Mouse (Mus musculus) adrenal gland, adult 2 months (tissue): Measurements from ENCODE around the gene C8g. TPM values are rescaled to one million over a fixed set of nuclear protein-coding genes. Genes with fewer than 3 reads are reported as not detected.

ENCODE experiments used
- DNase-seq: peaks from one replicate; pipeline ENCODE4 v3.0.0; 2021
- polyA plus RNA-seq: library from polyadenylated mRNA; depleted of rRNA; stranded (reverse); fragments of >200 nt; gene quantifications from 2 replicates; pipeline ENCODE4 v1.2.3, GENCODE M21; 2012
- total RNA-seq, 2 experiments: library from RNA; stranded (reverse); gene quantifications; 2 replicates each; pipeline ENCODE4 v1.2.3; 2021

C8g gene
- total and polyA plus RNA-seq, 3 experiments: 1.5 to 3.0 (median 2.0) TPM

DNA sequence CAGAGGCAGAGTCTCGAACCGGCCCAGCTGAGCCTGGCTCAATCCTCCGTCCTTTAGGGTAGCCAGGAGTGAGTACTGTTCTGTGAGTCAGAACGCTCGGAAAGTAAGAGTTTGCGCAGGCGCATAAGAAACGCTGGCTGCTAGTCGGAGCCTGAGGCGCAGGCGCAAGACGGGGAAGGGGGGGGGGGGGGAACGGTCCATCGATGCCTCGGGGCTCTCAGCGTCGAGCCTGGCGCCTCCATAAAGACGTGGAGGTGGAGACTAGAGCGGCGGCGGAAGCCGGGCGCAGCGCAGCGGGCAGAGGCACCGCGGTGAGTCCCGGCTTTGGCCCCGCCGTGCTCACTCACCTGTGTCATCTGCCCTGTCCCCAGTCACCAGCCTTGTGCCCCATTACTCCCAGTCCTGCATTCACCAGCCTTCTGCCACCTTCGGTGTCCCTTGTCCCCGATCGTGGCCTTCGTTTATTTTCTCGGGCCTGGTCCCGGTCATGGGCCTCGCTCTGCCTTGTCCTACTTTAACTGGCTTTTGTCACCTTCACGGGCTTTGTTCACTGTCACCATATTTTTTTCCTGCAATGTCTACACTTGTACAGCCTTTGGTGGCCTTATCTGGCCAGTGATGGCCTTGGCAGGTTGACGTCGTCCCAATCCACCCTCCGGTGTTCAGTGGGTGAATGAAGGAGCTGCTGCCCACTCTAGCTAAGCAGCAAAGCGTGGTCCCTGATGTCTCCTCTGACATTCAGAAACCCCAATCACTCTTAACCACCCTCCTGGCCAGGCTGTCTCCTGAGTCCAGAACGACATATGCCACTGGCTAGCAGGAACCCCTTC, 728 bp downstream of the C8g start, which contains the start of gene Fbxw5:
Gene Fbxw5 (plus strand): TSS at position 175 of the 830 bp plus-strand sequence.
- DNase-seq: peak; percentile 89

DNA sequence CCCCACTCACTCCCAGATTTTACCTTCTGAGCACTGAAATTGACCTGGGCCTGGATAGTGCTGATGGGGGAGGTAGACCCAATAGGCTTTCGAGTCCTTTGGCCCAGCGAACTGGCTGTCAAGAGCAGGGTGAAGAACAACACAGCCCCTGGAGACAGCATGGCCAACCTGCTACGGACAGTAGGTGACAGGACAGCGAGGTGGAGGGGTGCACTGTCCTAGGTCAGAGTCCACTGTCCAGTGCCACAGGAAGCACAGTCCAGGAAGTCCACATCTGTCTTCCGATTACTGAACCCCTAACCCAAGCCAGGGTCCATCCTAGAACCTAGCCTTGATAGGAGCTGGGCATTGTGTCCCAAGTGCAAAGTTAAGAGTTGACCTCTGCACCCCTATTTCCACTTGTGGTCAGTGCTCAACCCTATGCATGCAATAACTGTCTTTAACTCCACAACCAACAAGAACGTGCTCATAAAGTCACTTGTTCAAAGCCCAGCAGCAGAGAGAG, 1.4 kb downstream of the C8g start:
- no peak for DNase-seq

- DNase-seq: peak; percentile 48
Observed at GRCm38 (mm10) chr2:25498622-25499478, 2.7 kb downstream of the C8g start.

GRCm38 (mm10) chr2:25497846-25498575, 3.5 kb downstream of the C8g start:
- peak; percentile 13 for DNase-seq

DNA sequence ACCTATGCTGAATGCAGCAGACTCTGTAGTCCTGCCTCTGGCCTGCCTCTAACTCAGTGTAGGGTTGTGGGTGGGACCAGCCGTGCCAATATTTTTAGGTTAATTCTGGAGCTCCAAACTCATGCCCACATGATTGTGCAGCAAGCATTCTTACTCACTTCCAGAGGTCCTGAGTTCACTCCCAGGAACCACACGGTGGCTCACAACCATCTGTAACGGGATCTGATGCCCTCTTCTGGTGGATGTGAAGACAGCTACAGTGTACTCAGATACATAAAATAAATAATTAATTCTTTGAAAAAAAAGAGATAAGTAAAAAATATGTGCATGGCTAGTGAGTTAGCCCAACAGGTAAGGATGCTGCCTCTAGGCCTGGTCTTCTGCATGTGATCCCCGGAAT, 5.1 kb downstream of the C8g start:
- DNase-seq: peak; percentile 31

GRCm38 (mm10) chr2:25493476-25493961, 8.0 kb downstream of the C8g start, which contains the start of gene Lcn12:
TSS of gene Lcn12 (minus strand) at chr2:25493911.
- no peak for DNase-seq

- DNase-seq: peak; percentile 50
Observed at GRCm38 (mm10) chr2:25492988-25493387, 8.5 kb downstream of the C8g start.

DNA sequence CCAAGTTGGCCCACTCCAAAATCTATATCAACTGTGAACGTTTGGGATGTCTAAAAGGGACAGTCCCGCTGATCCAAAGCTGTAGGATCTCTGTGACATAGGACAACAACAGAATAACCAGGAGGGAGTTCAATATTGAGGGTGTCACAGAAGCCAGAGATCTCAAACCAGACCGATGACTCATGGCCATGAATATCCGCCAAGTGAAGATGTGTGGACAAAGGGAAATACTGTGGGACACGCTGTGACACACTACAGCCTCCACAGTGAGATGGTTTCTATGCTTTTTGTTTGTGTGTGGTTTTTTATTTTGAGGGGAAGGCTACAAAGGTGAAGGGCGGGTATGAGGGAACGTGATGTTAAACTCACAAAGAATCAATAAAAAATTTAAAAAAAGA, 12.8 kb downstream of the C8g start:
- DNase-seq: peak; percentile 74

- no peak for DNase-seq
Observed at GRCm38 (mm10) chr2:25487965-25488670, 13.4 kb downstream of the C8g start.

DNA sequence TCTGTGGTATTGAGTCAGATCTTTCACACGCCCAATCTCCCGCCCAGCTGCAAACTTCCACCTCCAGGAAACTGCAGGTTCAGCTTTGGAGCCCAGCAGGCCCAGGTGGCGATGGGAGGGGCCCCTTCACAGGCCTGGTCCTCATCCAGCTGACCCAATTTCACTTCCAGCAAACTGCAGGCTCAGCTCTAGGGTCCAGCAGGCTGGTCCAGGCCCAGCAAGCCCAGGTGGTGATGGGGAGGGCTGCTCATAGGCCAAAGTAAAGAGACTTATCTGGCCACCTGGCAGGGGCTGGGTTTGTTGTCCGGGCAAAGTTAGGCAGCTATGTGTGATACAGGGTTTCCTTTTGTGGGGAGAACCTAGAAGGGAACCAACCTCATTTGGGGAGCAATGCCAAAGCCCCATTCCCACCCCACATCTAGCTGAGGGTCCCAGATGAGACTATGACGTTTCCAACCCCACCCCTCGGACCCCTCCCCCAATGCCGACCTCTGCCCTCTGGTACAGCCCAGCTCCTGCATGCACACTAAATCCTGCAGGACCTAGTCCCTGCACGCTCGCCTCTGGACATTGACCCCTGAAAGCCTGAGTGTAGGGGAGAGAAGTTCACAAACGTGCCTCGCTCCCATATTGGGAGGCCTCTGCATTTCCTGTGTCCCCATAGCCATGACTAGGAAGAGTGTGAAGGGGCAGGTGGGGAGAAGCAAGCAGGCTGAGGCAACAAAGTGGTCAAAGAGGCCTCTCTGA, 16.4 kb downstream of the C8g start:
- no peak for DNase-seq

GRCm38 (mm10) chr2:25482969-25483368, 18.6 kb downstream of the C8g start:
- DNase-seq: no peak

DNA sequence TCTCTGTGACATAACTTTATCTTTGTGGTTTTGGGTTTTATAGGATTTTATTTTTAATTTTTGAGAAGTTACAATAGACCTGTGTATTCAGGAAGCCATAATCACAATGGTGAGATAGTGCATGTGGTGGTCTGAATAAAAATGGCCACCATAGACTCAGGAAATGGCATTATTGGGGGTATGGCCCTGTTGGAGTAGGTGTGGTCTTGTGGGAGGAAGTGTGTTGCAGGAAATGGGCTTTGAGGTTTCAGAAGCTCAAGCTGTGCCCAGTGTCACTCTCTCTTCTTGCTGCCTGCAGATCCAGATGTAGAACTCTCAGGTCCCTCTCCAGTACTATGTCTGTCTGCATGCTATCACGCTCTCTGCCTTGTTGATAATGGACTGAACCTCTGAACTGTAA, 21.0 kb downstream of the C8g start:
- no peak for DNase-seq

DNA sequence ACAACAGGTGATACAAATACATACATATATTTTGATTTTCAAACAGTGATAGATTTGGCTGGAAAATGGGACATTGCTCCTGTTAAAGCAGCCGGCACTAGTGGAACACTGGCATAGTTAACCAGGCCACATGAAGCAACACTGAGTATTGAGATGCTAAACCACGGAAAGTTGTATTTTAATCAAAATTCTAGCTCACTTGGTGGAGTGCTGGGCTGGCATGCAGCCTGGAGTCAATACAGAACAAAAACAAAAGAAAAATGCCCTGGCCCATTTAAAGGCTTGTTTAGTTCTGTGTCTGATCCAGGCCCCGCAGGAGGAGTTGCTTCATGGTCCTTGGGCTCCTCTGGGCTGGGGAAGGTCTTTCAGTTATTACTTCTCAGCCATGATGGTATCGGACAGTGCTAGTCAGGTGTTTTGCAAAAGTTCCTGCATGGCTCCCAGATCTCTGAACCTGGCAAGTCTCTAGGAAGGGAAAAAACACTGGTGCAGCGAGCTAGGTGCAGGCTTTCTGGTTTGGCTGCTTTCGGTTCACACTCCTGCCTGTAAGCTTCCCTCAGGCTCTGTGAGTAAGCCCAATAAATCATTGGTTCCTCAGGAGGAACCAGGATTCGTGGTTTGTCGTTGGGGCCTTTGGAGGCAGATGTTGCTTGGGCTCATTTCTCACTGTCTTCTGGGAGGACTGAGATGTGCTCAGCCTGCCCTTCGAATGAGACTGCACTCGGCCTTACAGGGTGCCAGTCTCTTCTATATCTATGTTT, 21.8 kb downstream of the C8g start:
- DNase-seq: peak; percentile 76

DNA sequence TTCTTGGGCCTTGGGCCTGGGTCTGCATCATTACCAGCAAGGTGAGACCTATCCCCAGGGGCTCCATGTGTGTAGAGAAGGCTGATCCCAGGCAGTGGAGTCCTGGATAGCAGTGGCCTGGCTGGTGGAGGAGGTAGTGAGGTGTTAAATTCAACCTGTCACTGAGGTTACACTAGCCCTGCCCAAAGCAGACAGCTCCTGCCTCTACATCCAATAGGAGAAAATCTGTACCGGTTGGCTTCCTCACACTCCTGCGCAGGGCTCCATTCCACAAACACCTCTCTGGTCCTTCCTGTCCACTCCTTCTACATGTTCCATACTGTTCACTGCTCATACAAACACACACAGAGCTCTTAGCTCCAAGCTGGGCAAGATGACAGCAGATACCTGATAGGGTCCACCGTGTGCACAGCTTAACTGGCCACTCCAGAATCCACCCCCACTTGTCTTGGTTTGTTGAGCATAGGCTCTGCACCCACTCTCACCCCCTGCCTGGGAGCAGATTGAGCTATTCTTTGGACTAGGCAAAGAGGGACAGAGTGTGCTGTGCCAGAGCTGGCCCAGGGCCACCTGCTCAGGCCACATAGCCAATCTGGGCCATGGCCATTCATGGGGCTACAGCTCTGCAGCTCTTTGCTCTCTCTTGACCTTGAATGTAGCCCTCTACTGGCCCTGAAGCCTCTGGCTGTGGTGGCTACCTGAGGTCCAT, 23.4 kb downstream of the C8g start:
- peak; percentile 83 for DNase-seq

DNA sequence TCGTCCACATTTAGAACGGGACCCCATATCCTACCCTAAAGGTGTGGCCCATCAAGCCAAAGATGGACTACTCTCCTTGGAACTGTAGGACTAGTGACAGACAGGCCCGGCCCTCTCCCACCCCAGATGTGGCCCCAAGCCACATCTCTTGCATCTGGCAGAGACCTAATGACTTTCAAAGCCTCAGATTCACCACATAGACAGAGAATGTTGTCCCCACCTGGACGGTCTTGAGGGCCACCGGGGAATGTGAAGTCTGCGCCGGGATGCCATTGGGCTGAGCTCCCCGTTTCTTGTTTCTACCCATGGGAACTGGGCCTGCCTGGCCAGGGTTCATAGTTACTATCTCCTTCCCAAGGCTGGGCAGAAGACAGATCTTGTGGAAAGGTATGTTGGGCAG, 24.0 kb downstream of the C8g start:
- DNase-seq: no peak

DNA sequence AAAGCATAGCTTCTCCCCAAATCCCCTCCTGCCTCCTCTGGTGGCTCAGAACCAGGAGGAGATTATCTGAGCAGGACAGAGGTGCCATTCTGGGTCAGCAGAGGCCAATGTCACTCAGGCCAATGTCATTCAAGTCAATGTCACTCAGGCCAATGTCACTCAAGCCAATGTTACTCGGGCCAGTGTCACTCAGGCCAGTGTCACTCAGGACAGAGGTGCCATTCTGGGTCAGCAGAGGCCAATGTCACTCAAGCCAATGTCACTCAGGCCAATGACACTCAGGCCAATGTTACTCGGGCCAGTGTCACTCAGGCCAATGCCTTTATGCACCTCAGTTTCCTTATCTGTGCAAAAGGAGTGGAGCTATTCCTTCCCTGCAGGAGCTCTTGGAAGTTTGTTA, 29.0 kb downstream of the C8g start:
- no peak for DNase-seq

DNA sequence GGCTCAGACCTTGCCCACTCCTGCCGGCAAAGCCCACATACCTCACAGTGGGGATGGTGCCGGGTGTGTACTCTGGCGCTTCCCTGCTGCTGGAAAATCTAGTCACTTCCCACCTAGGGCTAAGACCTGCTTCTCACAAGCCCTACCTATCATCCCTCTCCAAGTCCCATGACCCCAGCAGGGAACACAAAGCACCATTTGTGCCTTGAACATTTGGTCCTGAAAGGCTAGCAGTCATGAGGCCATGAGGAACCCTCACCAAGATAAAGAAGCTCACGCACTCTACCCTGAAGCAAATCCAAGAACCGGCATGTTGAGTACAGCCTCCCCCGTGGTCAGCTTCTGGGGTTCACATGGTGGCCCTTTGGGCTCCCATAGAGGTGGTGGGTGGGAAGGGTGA, 31.6 kb downstream of the C8g start, which contains the start of gene Ptgds:
Gene Ptgds (minus strand): TSS at position 78 of the 400 bp plus-strand sequence.
- DNase-seq: no peak

GRCm38 (mm10) chr2:25468962-25469915, 32.3 kb downstream of the C8g start:
- no peak for DNase-seq
